Mouse (Mus musculus) ZHBTc4 (cell line): ENCODE measurements at regions not wholly inside any gene's neighbourhood (a gene's known extent, or its start where the extent isn't known, plus 50 kb on each side); places are given as distances from the start of the nearest gene placed in this dataset.

Source experiments
- DNase-seq: peaks from one replicate; pipeline ENCODE4 v3.0.0-alpha.2; 2011; ENCODE audit warnings: low read depth, low spot score

DNA sequence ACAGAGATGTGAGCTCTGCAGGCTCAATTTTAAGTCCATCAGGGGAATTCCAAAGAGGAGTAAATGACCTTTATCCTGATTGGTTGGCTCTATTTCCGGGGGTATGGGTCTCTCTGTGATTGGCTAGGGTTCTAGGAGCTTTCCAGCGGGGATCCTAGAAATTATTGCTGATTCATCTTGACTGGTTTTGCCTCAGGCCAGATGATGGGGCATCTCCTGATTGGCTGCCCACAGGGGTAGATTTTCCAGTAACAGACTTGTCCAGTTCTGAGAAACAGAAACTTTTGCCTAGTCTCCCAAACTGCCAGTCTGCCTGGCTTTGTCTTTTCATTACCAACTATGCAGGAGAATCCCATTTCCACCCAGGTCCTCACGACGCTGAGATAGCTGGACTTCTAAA lies 301.3 kb downstream of the Ins1 start:
- DNase-seq, result no peak

DNA sequence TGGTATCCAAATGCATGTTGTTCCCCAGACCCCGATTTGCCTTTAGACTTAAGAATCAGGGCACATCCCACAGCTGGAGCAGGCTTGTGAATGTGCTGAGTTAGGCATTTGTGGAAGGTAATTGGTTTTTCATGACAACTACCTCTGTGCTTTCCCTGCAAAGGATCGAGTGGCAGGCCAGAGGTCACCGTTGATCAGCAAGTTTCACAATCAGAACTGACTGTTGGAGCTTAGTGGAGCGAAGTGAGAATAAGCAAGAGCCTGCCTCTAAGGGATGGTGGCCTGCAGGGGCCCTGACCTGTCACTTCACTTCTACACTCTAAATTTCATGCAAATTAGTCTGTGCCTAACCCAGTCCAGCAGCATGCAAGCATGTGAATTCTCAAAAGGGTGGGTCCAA lies 270.7 kb downstream of the Ins1 start:
- DNase-seq, result no peak

DNA sequence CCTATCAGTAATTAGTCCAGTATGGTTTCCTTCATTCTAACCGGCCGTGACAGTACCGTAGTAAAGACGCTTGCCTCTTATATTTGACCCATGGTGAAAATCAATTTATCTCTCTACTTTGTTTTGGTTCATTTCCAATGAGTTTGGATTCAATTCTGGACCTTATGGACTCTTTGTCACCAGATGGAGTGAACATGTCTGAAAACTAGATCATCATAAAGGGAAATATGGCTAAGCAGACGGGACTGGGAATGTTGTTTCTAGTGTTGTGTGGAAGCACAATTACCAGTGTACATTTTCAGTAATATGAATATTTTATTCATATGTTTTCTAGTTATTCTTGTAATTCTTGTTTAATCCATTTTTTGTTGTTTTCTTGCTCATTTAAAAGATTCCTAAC lies 261.4 kb downstream of the Ins1 start:
- no peak for DNase-seq

- DNase-seq, result no peak
Measured at GRCm38 (mm10) chr19:52503331-52503730, 239.2 kb downstream of the Ins1 start.
